Mouse (Mus musculus) myocyte (in vitro differentiated cells): ENCODE measurements at regions not wholly inside any gene's neighbourhood (a gene's known extent, or its start where the extent isn't known, plus 50 kb on each side); places are given as distances from the start of the nearest gene placed in this dataset.

Experiments used
- H3K27me3 ChIP-seq: one replicate; pipeline ENCODE4 v1.6.1; 2011; ENCODE audit not compliant: control insufficient read depth, insufficient read depth, insufficient read length
- H3K36me3 ChIP-seq: one replicate; pipeline ENCODE4 v1.6.1; 2011; ENCODE audit not compliant: control insufficient read depth, insufficient read depth
- H3K4me2 ChIP-seq: one replicate; pipeline ENCODE4 v1.6.1; 2011; ENCODE audit warnings: low read depth, control low read depth
- H3K4me3 ChIP-seq: one replicate; pipeline ENCODE4 v1.5.1; 2011; ENCODE audit warnings: mild to moderate bottlenecking, control low read depth, moderate library complexity
- H3K79me2 ChIP-seq: one replicate; pipeline ENCODE4 v1.6.1; 2011; ENCODE audit not compliant: control insufficient read depth, insufficient read depth
- H3ac ChIP-seq: one replicate; pipeline ENCODE4 v1.6.1; 2011; ENCODE audit not compliant: control insufficient read depth, insufficient read length
- CEBPB ChIP-seq: IDR thresholded peaks from 2 replicates; pipeline ENCODE4 v1.6.1; 2011; ENCODE audit warnings: mild to moderate bottlenecking, moderate library complexity; ENCODE audit not compliant: poor library complexity, insufficient read depth, severe bottlenecking
- E2F4 ChIP-seq: IDR thresholded peaks from one replicate; pipeline ENCODE4 v1.6.1; 2011; ENCODE audit warnings: mild to moderate bottlenecking, control low read depth, moderate library complexity; ENCODE audit not compliant: insufficient read depth
- MAX ChIP-seq: IDR thresholded peaks from one replicate; pipeline ENCODE4 v1.6.1; 2011; ENCODE audit warnings: low read depth, mild to moderate bottlenecking, control low read depth
- MYOD1 ChIP-seq, 3 experiments: IDR thresholded peaks; one replicate each; pipeline ENCODE4 v1.6.1; 2011; ENCODE audit warnings: control low read depth in 2 of 3, low read depth in 2 of 3, mild to moderate bottlenecking in 2 of 3, moderate library complexity in 1 of 3; ENCODE audit not compliant: insufficient read length in 2 of 3, control insufficient read depth in 1 of 3
- MYOG ChIP-seq, 3 experiments: IDR thresholded peaks; one replicate each; pipeline ENCODE4 v1.6.1; 2011; ENCODE audit warnings: control low read depth in 2 of 3, low read depth in 2 of 3, mild to moderate bottlenecking in 2 of 3; ENCODE audit not compliant: insufficient read length in 2 of 3, control insufficient read depth in 1 of 3, insufficient read depth in 1 of 3
- POLR2A ChIP-seq: IDR thresholded peaks from one replicate; pipeline ENCODE4 v1.6.1; 2011; ENCODE audit warnings: low read depth, mild to moderate bottlenecking, control low read depth, moderate library complexity; ENCODE audit not compliant: insufficient read length
- POLR2AphosphoS2 ChIP-seq: IDR thresholded peaks from one replicate; pipeline ENCODE4 v1.6.1; 2011; ENCODE audit warnings: low read depth, control low read depth; ENCODE audit not compliant: insufficient read length
- REST ChIP-seq: IDR thresholded peaks from one replicate; pipeline ENCODE4 v1.6.1; 2011; ENCODE audit warnings: mild to moderate bottlenecking, control low read depth, moderate library complexity; ENCODE audit not compliant: insufficient read depth, insufficient read length
- SRF ChIP-seq: IDR thresholded peaks from one replicate; pipeline ENCODE4 v1.6.1; 2011; ENCODE audit warnings: low read depth; ENCODE audit not compliant: control insufficient read depth, insufficient read length
- TCF12 ChIP-seq: IDR thresholded peaks from one replicate; pipeline ENCODE4 v1.6.1; 2011; ENCODE audit warnings: mild to moderate bottlenecking, control low read depth; ENCODE audit not compliant: poor library complexity, insufficient read depth, severe bottlenecking
- TCF3 ChIP-seq: IDR thresholded peaks from one replicate; pipeline ENCODE4 v1.6.1; 2011; ENCODE audit warnings: low read depth, control low read depth; ENCODE audit not compliant: insufficient read length
- USF1 ChIP-seq: IDR thresholded peaks from one replicate; pipeline ENCODE4 v1.6.1; 2011; ENCODE audit warnings: low read depth, mild to moderate bottlenecking, control low read depth, moderate library complexity

- Histone ChIP-seq H3K36me3 (no peaks in the 10 kb centered on the region), H3K4me3 (no peak overlapping the region), H3K79me2 (no peaks in the 10 kb centered on the region), H3K4me2 (no peak overlapping the region), H3ac (no peak overlapping the region), H3K27me3 (no peaks in the 10 kb centered on the region)
- TF ChIP-seq MYOD1 (IDR thresholded peaks at IDR 0.05; ENCODE audit: control insufficient read depth in 1 of 3, insufficient read length in 2 of 3, low read depth in 2 of 3) (no peak), MAX (no peak), USF1 (no peak), TCF3 (no peak), POLR2A (no peak)
Measured at GRCm38 (mm10) chr12:79957211-79957610, 155.6 kb downstream of the Zfp36l1 start.

- H3K36me3 ChIP-seq, result no peaks in the 10 kb centered on the region
- TF ChIP-seq TCF3 (no peak), TCF12 (no peak), MYOG (IDR thresholded peaks at IDR 0.05; ENCODE audit: control insufficient read depth in 1 of 3, insufficient read depth in 1 of 3, insufficient read length in 2 of 3, low read depth in 2 of 3) (no peak), USF1 (no peak), E2F4 (no peak), POLR2AphosphoS2 (no peak), POLR2A (no peak), CEBPB (no peak), REST (no peak), MAX (no peak), MYOD1 (IDR thresholded peaks at IDR 0.05; ENCODE audit: control insufficient read depth in 1 of 3, insufficient read length in 2 of 3, low read depth in 2 of 3) (no peak), SRF (no peak)
- no peaks in the 10 kb centered on the region for H3K27me3 ChIP-seq
- H3ac ChIP-seq, result no peak overlapping the region
- H3K4me3 ChIP-seq, result no peak overlapping the region
- no peak overlapping the region for H3K4me2 ChIP-seq
- no peaks in the 10 kb centered on the region for H3K79me2 ChIP-seq
Measured at GRCm38 (mm10) chr12:79956351-79956750, 156.5 kb downstream of the Zfp36l1 start.

GRCm38 (mm10) chr12:79955501-79955900 lies 157.3 kb downstream of the Zfp36l1 start:
- Histone ChIP-seq H3ac (no peak overlapping the region), H3K4me3 (no peak overlapping the region), H3K36me3 (no peaks in the 10 kb centered on the region), H3K79me2 (no peaks in the 10 kb centered on the region), H3K4me2 (no peak overlapping the region), H3K27me3 (no peaks in the 10 kb centered on the region)
- TF ChIP-seq CEBPB, result no peak
- TF ChIP-seq POLR2AphosphoS2, result no peak
- TF ChIP-seq MAX, result no peak
- TF ChIP-seq MYOD1 (IDR thresholded peaks at IDR 0.05; ENCODE audit: control insufficient read depth in 1 of 3, insufficient read length in 2 of 3, low read depth in 2 of 3), result no peak
- no peak for TF ChIP-seq MYOG (IDR thresholded peaks at IDR 0.05; ENCODE audit: control insufficient read depth in 1 of 3, insufficient read depth in 1 of 3, insufficient read length in 2 of 3, low read depth in 2 of 3)
- TF ChIP-seq SRF, result no peak
- TF ChIP-seq REST, result no peak
- no peak for TF ChIP-seq TCF12
- no peak for TF ChIP-seq USF1
- no peak for TF ChIP-seq E2F4
- TF ChIP-seq POLR2A, result no peak
- no peak for TF ChIP-seq TCF3

DNA sequence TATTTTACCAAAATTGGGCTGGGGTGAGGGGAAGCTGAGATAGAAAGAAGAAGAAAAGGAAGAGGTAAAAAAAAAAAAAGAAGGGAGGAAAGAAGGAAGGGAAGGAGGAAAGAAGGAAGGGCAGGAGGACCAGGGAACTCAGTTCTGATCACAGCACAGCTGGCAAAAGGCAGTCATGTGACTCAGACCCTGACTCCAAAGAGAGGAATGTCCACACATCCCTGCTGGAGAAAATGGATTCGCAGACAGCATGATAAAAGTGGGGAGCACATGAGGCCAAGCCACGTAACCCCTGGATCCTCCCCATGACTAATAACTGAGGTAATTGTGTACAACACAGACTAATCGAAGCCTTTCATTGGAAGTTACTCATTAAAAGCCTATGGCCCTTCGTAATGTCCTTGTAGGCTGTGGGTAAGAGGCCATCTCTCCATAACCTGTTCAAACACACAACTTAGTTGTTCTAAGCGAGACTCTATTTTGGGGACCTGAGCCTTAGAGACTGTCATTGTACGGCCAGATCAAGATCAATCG lies 162.2 kb downstream of the Zfp36l1 start:
- Histone ChIP-seq H3K4me3 (no peak overlapping the region), H3K36me3 (no peaks in the 10 kb centered on the region), H3K27me3 (no peaks in the 10 kb centered on the region), H3K79me2 (no peaks in the 10 kb centered on the region), H3ac (no peak overlapping the region), H3K4me2 (no peak overlapping the region)
- TF ChIP-seq MYOD1 (IDR thresholded peaks at IDR 0.05; ENCODE audit: control insufficient read depth in 1 of 3, insufficient read length in 2 of 3, low read depth in 2 of 3), result peak in 2 of 3 experiments; percentile 9 to 10
- peak; percentile 88 for TF ChIP-seq USF1
- no peak for TF ChIP-seq CEBPB
- TF ChIP-seq POLR2AphosphoS2, result no peak

DNA sequence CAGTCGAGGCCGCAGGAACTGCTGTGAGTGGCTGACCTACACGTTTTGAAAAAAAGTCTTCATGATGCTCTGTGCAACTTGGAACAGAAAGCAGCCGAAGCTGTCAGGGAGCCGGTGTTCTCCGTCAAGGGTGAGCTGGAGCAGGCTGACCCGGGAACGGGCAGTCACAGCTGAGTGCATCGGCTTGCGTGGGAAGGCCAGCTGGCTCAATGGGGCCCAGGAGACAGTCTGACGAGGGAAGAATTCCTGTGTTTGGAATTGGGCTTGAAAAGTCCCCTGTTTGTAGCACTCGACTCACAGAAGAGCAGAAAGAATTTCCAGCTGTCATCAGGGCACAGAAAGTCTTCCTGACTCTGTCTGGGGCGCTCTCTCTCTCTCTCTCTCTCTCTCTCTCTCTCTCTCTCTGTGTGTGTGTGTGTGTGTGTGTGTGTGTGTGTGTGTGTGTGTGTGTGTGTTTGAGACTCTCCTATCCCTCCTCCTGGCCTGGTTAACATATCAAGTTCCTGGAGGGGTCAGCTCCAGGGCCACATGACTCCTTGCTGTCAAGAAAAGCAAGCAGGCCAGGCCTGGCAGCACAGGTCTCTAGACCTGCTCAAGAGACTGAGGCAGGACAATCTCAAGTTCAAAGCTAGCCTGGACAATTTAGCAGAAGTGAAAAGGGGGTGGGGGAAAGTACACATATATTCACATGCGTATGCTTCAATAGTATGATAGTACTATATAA lies 163.6 kb downstream of the Zfp36l1 start:
- no peaks in the 10 kb centered on the region for H3K79me2 ChIP-seq
- H3K4me2 ChIP-seq, result peak overlapping the region; percentile 1
- H3ac ChIP-seq, result no peak overlapping the region
- H3K4me3 ChIP-seq, result no peak overlapping the region
- no peaks in the 10 kb centered on the region for H3K27me3 ChIP-seq
- no peak for TF ChIP-seq POLR2AphosphoS2
- no peak for TF ChIP-seq SRF
- no peak for TF ChIP-seq REST
- TF ChIP-seq TCF3, result peak; percentile 72
- TF ChIP-seq MAX, result no peak
- peak; percentile 16 for TF ChIP-seq USF1
- TF ChIP-seq POLR2A, result no peak
- TF ChIP-seq MYOG (IDR thresholded peaks at IDR 0.05; ENCODE audit: control insufficient read depth in 1 of 3, insufficient read depth in 1 of 3, insufficient read length in 2 of 3, low read depth in 2 of 3), result peak; percentile 44 to 91 (median 89)
- peak in 2 of 3 experiments; percentile 98 for TF ChIP-seq MYOD1 (IDR thresholded peaks at IDR 0.05; ENCODE audit: control insufficient read depth in 1 of 3, insufficient read length in 2 of 3, low read depth in 2 of 3)
- no peaks in the 10 kb centered on the region for H3K36me3 ChIP-seq
